Mouse (Mus musculus) heart, postnatal 0 days (tissue): ENCODE results near the gene Shf. TPM values are rescaled to one million over a fixed set of nuclear protein-coding genes. Genes with fewer than 3 reads are reported as not detected.
A peak's percentile ranks its signal among the peaks of the same experiment; 100 is the strongest.

Experiments
- ATAC-seq: fragments of 200-750 bp; cut with Nextera tagmentation; 2 replicates; pipeline ENCODE4 v1.8.0; 2017; ENCODE audit warnings: low read depth, moderate number of reproducible peaks, moderate library complexity; ENCODE audit not compliant: insufficient read depth
- DNase-seq: peaks from one replicate; pipeline ENCODE4 v3.0.0-alpha.2; 2016; ENCODE audit warnings: low spot score
- H3K27ac ChIP-seq: fragments of 300-500 bp; sonication (generic); 2 replicates; pipeline ENCODE4 v1.5.1; 2014; ENCODE audit warnings: low read depth, mild to moderate bottlenecking
- H3K27me3 ChIP-seq: fragments of 300-500 bp; sonication (generic); 2 replicates; pipeline ENCODE4 v1.6.1; 2014; ENCODE audit warnings: low read length, mixed read lengths; ENCODE audit not compliant: control insufficient read depth, insufficient read depth
- H3K36me3 ChIP-seq: fragments of 300-500 bp; sonication (generic); replicated peaks from 2 replicates; pipeline ENCODE4 v1.6.1; 2014; ENCODE audit warnings: low read length, mixed read lengths; ENCODE audit not compliant: control insufficient read depth, insufficient read depth
- H3K4me1 ChIP-seq: fragments of 300-500 bp; sonication (generic); 2 replicates; pipeline ENCODE4 v1.6.1; 2014; ENCODE audit warnings: antibody characterized with exemption; ENCODE audit not compliant: control insufficient read depth, insufficient read depth
- H3K4me2 ChIP-seq: fragments of 300-500 bp; sonication (generic); 2 replicates; pipeline ENCODE4 v1.6.1; 2014; ENCODE audit warnings: low read depth, mild to moderate bottlenecking, low read length, moderate library complexity
- H3K4me3 ChIP-seq: fragments of 300-500 bp; sonication (generic); 2 replicates; pipeline ENCODE4 v1.5.1; 2014; ENCODE audit warnings: low read depth, low read length
- H3K9ac ChIP-seq: fragments of 300-500 bp; sonication (generic); replicated peaks from 2 replicates; pipeline ENCODE4 v1.6.1; 2014; ENCODE audit warnings: low read depth, low read length, mixed read lengths
- H3K9me3 ChIP-seq: fragments of 300-500 bp; sonication (generic); replicated peaks from 2 replicates; pipeline ENCODE4 v1.6.1; 2016; ENCODE audit warnings: low read length; ENCODE audit not compliant: control insufficient read depth
- CTCF ChIP-seq: IDR thresholded peaks from 2 replicates; pipeline ENCODE4 v1.5.1; 2016; ENCODE audit warnings: antibody characterized with exemption, control low read depth, low read depth
- EP300 ChIP-seq: IDR thresholded peaks from 2 replicates; pipeline ENCODE4 v1.6.1; 2016; ENCODE audit warnings: antibody characterized with exemption, low read depth
- WGBS: fragments of 180-500 bp; shearing (Covaris S2); extraction: QIAGEN DNeasy Blood & Tissue Kit; methylation state at CpG from one replicate; pipeline ENCODE4 v1.1.7; 2014; 5-methylcytosine and 5-hydroxymethylcytosine counted together
- polyA plus RNA-seq: library from polyadenylated mRNA; unstranded; fragments of >200 nt; fragmentation: Nextera tagmentation; extraction: Ambion mirVana; gene quantifications from 2 replicates; pipeline ENCODE4 v1.2.1, GENCODE M21; 2015
- total RNA-seq: library from RNA; depleted of rRNA; stranded (reverse); fragments of >200 nt; gene quantifications from 2 replicates; pipeline ENCODE4 v1.2.3, GENCODE M21; 2014; ENCODE audit warnings: low replicate concordance

The Shf gene
- total and polyA plus RNA-seq, 2 experiments from 2014 or later = 1.3 to 27.0 TPM

GRCm38 (mm10) chr2:122374012-122374411 is 5.0 kb upstream of the Shf start:
- H3K27ac ChIP-seq = no peak overlapping the region
- no peak overlapping the region for H3K4me2 ChIP-seq
- WGBS = 84% methylated on average over 5 of the region's 5 CpGs
- H3K9me3 ChIP-seq = no peaks in the 10 kb centered on the region
- peaks cover 8% of the 10 kb centered on the region; the same call in 1 of the 2 replicates for H3K4me1 ChIP-seq
- H3K4me3 ChIP-seq = no peak overlapping the region
- H3K9ac ChIP-seq = no peak overlapping the region
- DNase-seq (no peak), ATAC-seq (no peak)
- no peak for TF ChIP-seq CTCF
- TF ChIP-seq EP300 = no peak
- no peaks in the 10 kb centered on the region for H3K36me3 ChIP-seq
- no peaks in the 10 kb centered on the region for H3K27me3 ChIP-seq

DNA sequence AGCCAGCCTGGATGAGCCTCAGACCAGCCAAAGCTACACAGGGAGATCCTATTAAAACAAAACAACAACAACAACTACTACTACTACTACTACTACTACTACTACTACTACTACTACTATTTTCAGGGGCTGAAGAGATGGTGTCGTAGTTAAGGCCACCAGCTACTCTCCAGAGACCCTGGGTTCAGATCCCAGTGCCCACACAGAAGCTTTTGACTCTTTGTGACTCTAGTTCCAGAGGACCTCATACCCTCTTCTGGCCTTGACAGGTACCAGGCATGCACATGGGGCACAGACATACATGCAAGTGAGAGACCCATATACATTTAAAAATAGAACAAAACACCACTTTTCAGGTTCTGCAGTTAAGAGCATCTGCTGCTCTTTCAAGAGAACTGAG is 3.6 kb upstream of the Shf start:
- no peak overlapping the region for H3K27ac ChIP-seq
- no peak overlapping the region for H3K9ac ChIP-seq
- no peaks in the 10 kb centered on the region for H3K27me3 ChIP-seq
- H3K36me3 ChIP-seq = no peaks in the 10 kb centered on the region
- H3K4me1 ChIP-seq = peaks cover 8% of the 10 kb centered on the region; the same call in 1 of the 2 replicates
- H3K9me3 ChIP-seq = no peaks in the 10 kb centered on the region
- TF ChIP-seq EP300 = no peak
- TF ChIP-seq CTCF = no peak
- no peak overlapping the region for H3K4me3 ChIP-seq
- no peak for DNase-seq
- WGBS = 82% methylated on average over 1 of the region's 1 CpGs
- no peak overlapping the region for H3K4me2 ChIP-seq
- no peak for ATAC-seq

- Histone ChIP-seq H3K4me2 (no peak overlapping the region), H3K27ac (no peak overlapping the region), H3K9me3 (no peaks in the 10 kb centered on the region), H3K4me1 (peaks cover 9% of the 10 kb centered on the region; the same call in 1 of the 2 replicates), H3K27me3 (no peaks in the 10 kb centered on the region), H3K9ac (no peak overlapping the region), H3K4me3 (no peak overlapping the region), H3K36me3 (no peaks in the 10 kb centered on the region)
- no peak for ATAC-seq
- 63% methylated on average over 3 of the region's 3 CpGs for WGBS
- TF ChIP-seq CTCF (no peak), EP300 (no peak)
- no peak for DNase-seq
These were observed 3.1 kb upstream of the Shf start for GRCm38 (mm10) chr2:122372067-122372466.

DNA sequence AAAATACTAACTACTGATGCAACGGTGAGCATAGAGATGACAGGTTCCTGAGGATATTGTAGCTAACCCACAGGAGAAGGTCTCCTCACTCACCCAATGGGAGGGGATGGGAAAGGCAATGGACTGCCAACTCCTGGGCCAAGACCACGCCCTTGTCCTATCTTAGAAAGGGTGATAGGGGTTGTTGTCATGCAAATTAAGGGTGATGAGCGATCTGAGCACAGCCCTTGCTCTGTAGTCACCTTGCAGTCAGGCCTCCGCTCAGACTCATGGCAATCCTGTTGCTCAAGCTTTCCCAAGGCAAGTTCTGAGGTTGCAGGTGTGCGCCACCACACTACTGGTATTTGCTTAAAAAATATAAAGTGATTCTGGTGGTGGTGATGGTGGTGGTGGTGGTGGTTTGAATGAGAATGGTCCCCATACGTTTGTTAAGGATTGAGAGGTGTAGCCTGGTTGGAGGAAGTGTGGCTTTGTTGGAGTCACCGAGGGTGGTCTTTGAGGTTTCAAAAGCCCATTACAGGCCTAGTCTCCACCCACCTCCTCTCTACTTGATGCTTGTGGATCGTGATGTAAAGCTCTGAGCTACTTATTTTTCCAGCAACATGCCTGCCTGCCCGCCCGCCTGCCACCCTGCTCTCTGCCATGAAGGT is 1.3 kb upstream of the Shf start:
- Histone ChIP-seq H3K4me2 (no peak overlapping the region; the same call in 1 of the 2 replicates), H3K4me1 (peaks cover 13% of the 10 kb centered on the region; the same call in 1 of the 2 replicates), H3K4me3 (no peak overlapping the region), H3K9me3 (no peaks in the 10 kb centered on the region), H3K36me3 (no peaks in the 10 kb centered on the region), H3K27me3 (no peaks in the 10 kb centered on the region), H3K27ac (no peak overlapping the region), H3K9ac (no peak overlapping the region)
- 56% methylated on average over 10 of the region's 10 CpGs for WGBS
- no peak for ATAC-seq
- TF ChIP-seq EP300 = no peak
- no peak for DNase-seq

- Histone ChIP-seq H3K27me3 (no peaks in the 10 kb centered on the region), H3K9me3 (no peaks in the 10 kb centered on the region), H3K9ac (peak overlapping the region; percentile 91), H3K4me2 (peak overlapping the region; percentile 98), H3K27ac (peak overlapping the region; percentile 62), H3K36me3 (peaks cover 4% of the 10 kb centered on the region; the same call in 1 of the 2 replicates), H3K4me3 (peak overlapping the region; percentile 94), H3K4me1 (peaks cover 11% of the 10 kb centered on the region; the same call in 1 of the 2 replicates)
- TF ChIP-seq CTCF (no peak), EP300 (no peak)
- ATAC-seq (peak; percentile 51), DNase-seq (no peak)
- 3% methylated on average over 44 of the region's 55 CpGs for WGBS
These were observed 636 bp downstream of the Shf start for GRCm38 (mm10) chr2:122368081-122368971.
